Mouse (Mus musculus) megakaryocyte, embryonic 14.5 days (primary cell): ENCODE measurements around the gene Slc44a2. TPM values are rescaled to one million over a fixed set of nuclear protein-coding genes. Genes with fewer than 3 reads are reported as not detected.
A peak's percentile ranks its signal among the peaks of the same experiment; 100 is the strongest.

ENCODE experiments used
- H3K27me3 ChIP-seq: replicated peaks from 2 replicates; pipeline ENCODE3; 2012; ENCODE audit warnings: inconsistent platforms
- H3K36me3 ChIP-seq: replicated peaks from 2 replicates; pipeline ENCODE3; 2012; ENCODE audit warnings: low read length, inconsistent platforms, mixed read lengths
- H3K4me1 ChIP-seq: 2 replicates; pipeline ENCODE4 v1.6.1; 2012; ENCODE audit warnings: inconsistent platforms
- H3K4me3 ChIP-seq: replicated peaks from 2 replicates; pipeline ENCODE3; 2012; ENCODE audit warnings: moderate library complexity, mild to moderate bottlenecking, inconsistent platforms
- H3K9me3 ChIP-seq: 2 replicates; pipeline ENCODE4 v1.6.1; 2012; ENCODE audit warnings: inconsistent platforms
- FLI1 ChIP-seq: IDR thresholded peaks from 2 replicates; pipeline ENCODE4 v1.6.1; 2012; ENCODE audit warnings: low read length, inconsistent platforms, mixed read lengths
- GATA1 ChIP-seq: IDR thresholded peaks from 3 replicates; pipeline ENCODE4 v1.6.1; 2012; ENCODE audit warnings: mixed read lengths, low read length, inconsistent platforms, borderline replicate concordance
- polyA plus RNA-seq: library from polyadenylated mRNA; stranded (reverse); fragments of >175 nt; gene quantifications from 2 replicates; pipeline ENCODE4 v1.2.3, GENCODE M21; 2012; ENCODE audit warnings: low replicate concordance; ENCODE audit not compliant: insufficient read depth

Slc44a2 gene
- polyA plus RNA-seq = 46.8 and 61.6 TPM in 2 replicates

GRCm38 (mm10) chr9:21320619-21321512 lies at the start of gene Slc44a2:
TSS of gene Slc44a2 (plus strand) at chr9:21320698.
- no peak for TF ChIP-seq FLI1
- peaks cover 62% of the 10 kb centered on the region for H3K4me1 ChIP-seq
- peaks cover 17% of the 10 kb centered on the region for H3K36me3 ChIP-seq
- peak within 1 kb of the TSS; percentile 98 for H3K4me3 ChIP-seq
- no peaks in the 10 kb centered on the region for H3K27me3 ChIP-seq
- H3K9me3 ChIP-seq = no peaks in the 10 kb centered on the region

- TF ChIP-seq GATA1 = no peak
- H3K27me3 ChIP-seq = no peaks in the 10 kb centered on the region
- H3K9me3 ChIP-seq = no peaks in the 10 kb centered on the region
- H3K36me3 ChIP-seq = peaks cover 98% of the 10 kb centered on the region
- H3K4me1 ChIP-seq = peaks cover 90% of the 10 kb centered on the region
- no peak overlapping the region for H3K4me3 ChIP-seq
Measured at GRCm38 (mm10) chr9:21272391-21272790, 48.1 kb upstream of the Slc44a2 start.

- H3K9me3 ChIP-seq = no peaks in the 10 kb centered on the region
- no peaks in the 10 kb centered on the region for H3K27me3 ChIP-seq
- H3K4me3 ChIP-seq = no peak overlapping the region
- H3K36me3 ChIP-seq = peaks cover 99% of the 10 kb centered on the region
- peaks cover 92% of the 10 kb centered on the region for H3K4me1 ChIP-seq
- TF ChIP-seq FLI1 = no peak
- TF ChIP-seq GATA1 = no peak
Measured at GRCm38 (mm10) chr9:21273094-21273493, 47.4 kb upstream of the Slc44a2 start.

- Histone ChIP-seq H3K4me3 (peak overlapping the region; percentile 15), H3K9me3 (no peaks in the 10 kb centered on the region), H3K4me1 (peaks cover 91% of the 10 kb centered on the region), H3K36me3 (peaks cover 98% of the 10 kb centered on the region), H3K27me3 (no peaks in the 10 kb centered on the region)
- no peak for TF ChIP-seq GATA1
Measured at GRCm38 (mm10) chr9:21273520-21274228, 46.8 kb upstream of the Slc44a2 start.

GRCm38 (mm10) chr9:21274336-21274735 lies 46.2 kb upstream of the Slc44a2 start:
- Histone ChIP-seq H3K4me1 (peaks cover 93% of the 10 kb centered on the region), H3K36me3 (peaks cover 98% of the 10 kb centered on the region), H3K4me3 (peak overlapping the region; percentile 64), H3K27me3 (no peaks in the 10 kb centered on the region), H3K9me3 (no peaks in the 10 kb centered on the region)
- TF ChIP-seq GATA1 (no peak), FLI1 (no peak)

GRCm38 (mm10) chr9:21275013-21275710 lies 45.3 kb upstream of the Slc44a2 start:
- peaks cover 100% of the 10 kb centered on the region for H3K36me3 ChIP-seq
- peak overlapping the region; percentile 59 for H3K4me3 ChIP-seq
- H3K27me3 ChIP-seq = no peaks in the 10 kb centered on the region
- H3K9me3 ChIP-seq = no peaks in the 10 kb centered on the region
- TF ChIP-seq GATA1 (no peak), FLI1 (no peak)
- peaks cover 96% of the 10 kb centered on the region for H3K4me1 ChIP-seq

- Histone ChIP-seq H3K4me3 (peak overlapping the region; percentile 51), H3K36me3 (peaks cover 98% of the 10 kb centered on the region), H3K4me1 (peaks cover 94% of the 10 kb centered on the region), H3K27me3 (no peaks in the 10 kb centered on the region), H3K9me3 (no peaks in the 10 kb centered on the region)
- TF ChIP-seq GATA1 = no peak
- TF ChIP-seq FLI1 = no peak
Measured at GRCm38 (mm10) chr9:21275727-21276126, 44.8 kb upstream of the Slc44a2 start.

GRCm38 (mm10) chr9:21276307-21276706 lies 44.2 kb upstream of the Slc44a2 start:
- no peaks in the 10 kb centered on the region for H3K27me3 ChIP-seq
- no peaks in the 10 kb centered on the region for H3K9me3 ChIP-seq
- no peak for TF ChIP-seq GATA1
- TF ChIP-seq FLI1 = no peak
- peaks cover 88% of the 10 kb centered on the region for H3K4me1 ChIP-seq
- H3K36me3 ChIP-seq = peaks cover 98% of the 10 kb centered on the region
- H3K4me3 ChIP-seq = peak overlapping the region; percentile 54

GRCm38 (mm10) chr9:21277776-21278175 lies 42.7 kb upstream of the Slc44a2 start:
- Histone ChIP-seq H3K4me3 (no peak overlapping the region), H3K9me3 (no peaks in the 10 kb centered on the region), H3K36me3 (peaks cover 97% of the 10 kb centered on the region), H3K27me3 (no peaks in the 10 kb centered on the region), H3K4me1 (peaks cover 77% of the 10 kb centered on the region)
- no peak for TF ChIP-seq FLI1
- TF ChIP-seq GATA1 = no peak
